Mouse (Mus musculus): ENCODE measurements around the gene Bag5. TPM values are rescaled to one million over a fixed set of nuclear protein-coding genes. Genes with fewer than 3 reads are reported as not detected.

Bag5 gene
- polyA plus RNA-seq, 1 experiment = 52.7 TPM

DNA sequence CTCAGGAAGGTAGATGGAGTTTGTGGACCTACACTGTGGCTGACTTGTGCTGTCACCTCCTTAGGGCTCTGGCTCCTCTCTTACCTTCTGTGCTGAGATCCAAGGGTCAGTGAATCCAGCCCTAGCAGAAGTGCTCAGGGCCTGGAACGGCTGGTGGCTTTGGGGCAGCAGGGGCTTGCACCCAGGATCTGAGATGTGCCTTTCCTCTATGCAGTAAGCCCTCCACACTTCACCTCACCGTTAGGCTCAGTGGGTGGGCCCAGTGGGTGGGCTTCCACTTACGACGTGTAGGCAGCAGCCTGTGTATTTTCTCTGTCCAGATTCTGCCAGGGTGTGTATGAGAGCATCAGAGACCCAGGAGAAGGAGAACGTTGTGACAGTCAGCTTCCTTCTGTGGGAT, 19.9 kb upstream of the Bag5 start:
- Histone ChIP-seq H3K27ac (ENCODE audit: insufficient read depth, low read length) (peak overlapping the region; percentile 66), H3K4me3 (replicated peaks; ENCODE audit: insufficient read depth, low read depth, low read length) (no peak overlapping the region), H3K4me1 (ENCODE audit: control insufficient read depth, insufficient read depth, low read length) (peaks cover 20% of the 10 kb centered on the region), H3K27me3 (ENCODE audit: control insufficient read depth, insufficient read depth, low read length) (no peaks in the 10 kb centered on the region)
- DNase-seq = peak in 1 of 2 experiments; percentile 40
- no peak for TF ChIP-seq POLR2A (IDR thresholded peaks at IDR 0.05; ENCODE audit: borderline replicate concordance, insufficient read depth, low read length)
- no peak for TF ChIP-seq CTCF (IDR thresholded peaks at IDR 0.05; ENCODE audit: borderline replicate concordance, insufficient read depth, low read depth, low read length)
- 13% methylated on average over 5 of the region's 5 CpGs for WGBS

DNA sequence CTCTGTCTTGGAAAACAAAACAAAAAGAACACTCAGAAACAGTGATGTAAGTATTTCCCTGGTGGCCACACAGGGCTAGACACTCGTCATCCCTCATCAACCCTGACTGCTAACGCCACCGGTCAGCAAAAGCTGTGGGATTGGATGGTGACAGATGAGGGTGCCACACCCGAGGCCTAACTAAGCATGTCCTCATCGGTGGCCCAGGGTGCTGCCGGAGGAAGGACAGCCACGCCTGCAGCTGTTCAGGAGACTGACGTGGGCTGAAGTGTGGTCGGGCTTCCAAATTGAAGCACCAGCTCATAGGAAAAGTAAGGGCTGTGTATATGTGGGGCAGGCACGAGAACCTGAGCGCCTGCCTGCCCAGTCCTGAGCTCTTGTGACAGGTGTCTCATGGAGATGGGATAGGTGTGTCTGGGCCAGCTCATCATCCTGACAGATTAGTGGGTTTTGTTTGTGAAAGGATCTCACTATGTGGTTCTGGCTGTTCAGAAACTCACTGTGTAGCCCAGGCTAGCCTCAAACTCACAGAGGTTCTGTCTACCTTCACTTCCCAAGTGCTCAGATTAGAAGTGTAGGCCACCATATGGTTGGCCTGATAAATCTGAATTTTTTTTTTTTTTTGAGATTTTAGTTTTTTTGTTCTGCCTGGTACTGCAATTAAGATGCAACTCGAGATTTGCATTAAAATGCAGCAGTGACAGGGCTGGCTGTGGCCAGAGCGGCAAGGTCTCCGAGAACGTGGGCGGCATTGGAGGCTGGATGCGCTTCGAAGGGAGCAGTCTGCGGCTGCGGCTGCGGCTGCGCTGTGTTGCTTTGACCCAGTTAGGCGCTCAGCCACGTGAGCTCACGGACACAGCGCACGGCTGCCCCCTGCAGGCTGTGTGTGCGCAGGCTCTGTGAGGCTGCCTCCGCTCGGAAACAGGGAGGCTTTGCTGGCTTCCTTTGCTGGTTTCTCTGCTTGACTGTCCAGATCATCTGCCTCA, 19.1 kb upstream of the Bag5 start:
- TF ChIP-seq POLR2A (IDR thresholded peaks at IDR 0.05; ENCODE audit: borderline replicate concordance, insufficient read depth, low read length) (peak; percentile 75; the same call in 1 of the 2 replicates), CTCF (IDR thresholded peaks at IDR 0.05; ENCODE audit: borderline replicate concordance, insufficient read depth, low read depth, low read length) (peak; percentile 94)
- Histone ChIP-seq H3K4me3 (replicated peaks; ENCODE audit: insufficient read depth, low read depth, low read length) (no peak overlapping the region), H3K27me3 (ENCODE audit: control insufficient read depth, insufficient read depth, low read length) (no peaks in the 10 kb centered on the region), H3K4me1 (ENCODE audit: control insufficient read depth, insufficient read depth, low read length) (peaks cover 20% of the 10 kb centered on the region), H3K27ac (ENCODE audit: insufficient read depth, low read length) (peak overlapping the region; percentile 67)
- peak; percentile 93 for DNase-seq
- WGBS = 19% methylated on average over 30 of the region's 30 CpGs

DNA sequence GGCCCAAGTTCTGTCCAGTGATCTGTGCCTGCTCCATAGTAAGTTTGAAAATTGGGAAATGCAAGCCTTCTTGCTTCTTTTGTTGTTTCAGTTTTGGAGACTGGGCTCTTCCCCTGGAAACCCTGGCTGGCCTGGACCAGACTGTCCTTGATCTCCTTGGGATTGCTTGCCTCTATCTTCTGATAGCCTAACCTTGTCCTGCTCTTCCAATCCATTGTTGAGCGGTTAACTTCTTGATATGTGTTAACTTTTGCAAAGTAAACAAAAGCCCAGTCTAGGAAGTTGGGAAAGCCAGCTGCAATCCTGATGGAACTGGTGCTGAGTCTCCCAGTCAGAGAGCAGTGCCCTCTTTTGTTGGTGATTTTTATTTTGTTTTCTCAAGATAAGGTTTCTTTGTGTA, 14.9 kb upstream of the Bag5 start:
- Histone ChIP-seq H3K27ac (ENCODE audit: insufficient read depth, low read length) (no peak overlapping the region), H3K4me1 (ENCODE audit: control insufficient read depth, insufficient read depth, low read length) (peaks cover 38% of the 10 kb centered on the region), H3K27me3 (ENCODE audit: control insufficient read depth, insufficient read depth, low read length) (no peaks in the 10 kb centered on the region), H3K4me3 (replicated peaks; ENCODE audit: insufficient read depth, low read depth, low read length) (no peak overlapping the region)
- no peak for TF ChIP-seq POLR2A (IDR thresholded peaks at IDR 0.05; ENCODE audit: borderline replicate concordance, insufficient read depth, low read length)
- no peak for DNase-seq
- WGBS = 96% methylated on average over 1 of the region's 1 CpGs

DNA sequence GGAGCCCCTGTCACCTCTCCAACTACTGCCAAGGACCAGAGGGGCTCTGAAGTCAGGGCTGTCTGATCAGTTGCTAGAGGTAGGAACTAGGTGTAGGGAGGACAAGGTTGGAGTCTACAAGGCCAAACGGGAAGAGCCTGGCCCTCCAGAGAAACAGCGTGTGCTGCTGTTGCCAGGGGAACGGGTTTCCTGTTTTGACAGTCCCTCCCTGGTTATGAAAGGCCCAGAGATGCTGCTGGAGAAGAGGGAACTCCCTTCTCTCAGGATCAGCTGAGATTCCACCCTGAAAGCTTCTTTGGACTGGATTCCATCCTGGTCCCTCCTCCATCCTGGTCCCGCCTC, 13.0 kb upstream of the Bag5 start:
- H3K27ac ChIP-seq (ENCODE audit: insufficient read depth, low read length) = peak overlapping the region; percentile 81

DNA sequence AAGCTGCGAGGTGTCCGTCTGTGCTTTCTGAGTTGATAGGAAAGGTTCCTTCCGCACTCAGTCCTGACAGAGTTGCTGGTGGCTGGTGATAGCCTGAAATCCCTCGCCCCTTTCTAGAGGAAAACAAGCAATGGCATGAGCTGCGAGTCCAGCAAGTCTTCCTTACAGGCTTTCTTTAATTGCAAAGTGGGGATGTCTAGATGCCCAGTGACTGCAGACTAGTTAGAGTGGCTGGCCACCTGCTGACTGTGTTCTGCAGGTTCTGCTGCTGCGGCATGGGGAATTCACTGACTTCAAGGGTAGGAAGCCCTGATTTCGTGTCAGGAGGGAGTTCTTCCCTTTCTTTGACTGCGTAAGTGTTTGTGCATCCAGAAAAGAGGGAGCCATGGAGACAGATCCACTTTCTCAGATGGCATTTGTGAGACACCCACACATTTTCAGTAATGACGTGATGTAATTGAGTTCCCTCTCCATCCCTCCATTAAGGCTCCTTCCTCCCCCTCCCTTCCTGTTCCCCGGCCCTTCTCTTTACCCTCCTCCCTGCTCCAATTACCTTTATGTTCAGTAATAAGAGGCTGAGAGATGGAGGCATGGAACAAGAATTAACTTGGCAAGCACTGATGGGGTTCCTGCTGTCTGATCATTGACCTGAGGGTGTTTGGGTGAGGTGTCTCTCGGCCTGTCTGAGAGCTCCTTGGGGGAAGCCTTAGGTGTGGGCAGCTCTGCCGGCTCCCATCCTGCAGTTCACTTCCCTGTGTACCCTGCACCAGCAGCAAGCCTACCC, 12.5 kb upstream of the Bag5 start:
- peak; percentile 42 to 56 for DNase-seq
- WGBS = 21% methylated on average over 12 of the region's 12 CpGs
- Histone ChIP-seq H3K27ac (ENCODE audit: insufficient read depth, low read length) (peak overlapping the region; percentile 81), H3K27me3 (ENCODE audit: control insufficient read depth, insufficient read depth, low read length) (no peaks in the 10 kb centered on the region), H3K4me3 (replicated peaks; ENCODE audit: insufficient read depth, low read depth, low read length) (no peak overlapping the region), H3K4me1 (ENCODE audit: control insufficient read depth, insufficient read depth, low read length) (peaks cover 25% of the 10 kb centered on the region)
- no peak for TF ChIP-seq POLR2A (IDR thresholded peaks at IDR 0.05; ENCODE audit: borderline replicate concordance, insufficient read depth, low read length)
- TF ChIP-seq CTCF (IDR thresholded peaks at IDR 0.05; ENCODE audit: borderline replicate concordance, insufficient read depth, low read depth, low read length) = no peak

More for the DNA sequence above, 13.0 kb upstream of the Bag5 start:
- 45% methylated on average over 4 of the region's 4 CpGs for WGBS
- TF ChIP-seq POLR2A (IDR thresholded peaks at IDR 0.05; ENCODE audit: borderline replicate concordance, insufficient read depth, low read length) = no peak
- TF ChIP-seq CTCF (IDR thresholded peaks at IDR 0.05; ENCODE audit: borderline replicate concordance, insufficient read depth, low read depth, low read length) = no peak
- H3K4me1 ChIP-seq (ENCODE audit: control insufficient read depth, insufficient read depth, low read length) = peaks cover 25% of the 10 kb centered on the region
- no peak overlapping the region for H3K4me3 ChIP-seq (replicated peaks; ENCODE audit: insufficient read depth, low read depth, low read length)
- no peaks in the 10 kb centered on the region for H3K27me3 ChIP-seq (ENCODE audit: control insufficient read depth, insufficient read depth, low read length)
- DNase-seq = peak in 1 of 2 experiments; percentile 52

DNA sequence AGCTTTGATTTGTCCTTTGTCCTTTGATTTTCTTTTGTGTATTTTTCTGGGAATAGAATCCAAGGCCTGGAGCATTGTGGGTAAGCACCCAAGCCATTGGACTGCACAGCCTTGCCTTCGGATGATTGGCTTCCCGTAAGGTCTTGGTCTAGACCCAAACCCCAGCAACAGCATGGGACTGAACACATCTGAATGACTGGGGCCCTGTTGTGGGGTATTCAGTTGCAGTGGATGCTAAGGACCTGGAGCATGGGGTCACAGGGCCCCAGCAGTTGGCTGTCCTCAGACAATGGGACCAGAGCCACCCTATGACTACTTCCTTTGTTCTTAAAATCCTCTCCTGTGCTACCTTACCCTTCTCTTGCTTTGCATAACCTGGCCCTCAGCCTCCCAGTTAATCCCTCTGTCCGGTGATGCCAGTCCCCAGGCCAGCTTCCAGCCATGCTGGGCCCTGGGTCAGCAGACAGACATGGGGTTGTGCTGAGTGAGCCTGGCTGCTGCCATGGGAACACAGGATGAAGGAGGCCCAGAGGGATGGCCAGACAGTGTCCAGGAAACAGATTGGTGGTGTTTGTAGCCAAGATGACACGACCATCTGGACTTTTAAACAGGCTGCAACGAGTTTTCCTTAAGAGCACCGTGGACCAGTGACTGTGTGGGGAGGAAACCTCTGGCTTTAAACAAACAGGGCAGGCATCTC, 11.7 kb upstream of the Bag5 start:
- DNase-seq = peak; percentile 74 to 89
- Histone ChIP-seq H3K4me3 (replicated peaks; ENCODE audit: insufficient read depth, low read depth, low read length) (no peak overlapping the region), H3K27ac (ENCODE audit: insufficient read depth, low read length) (peak overlapping the region; percentile 81), H3K4me1 (ENCODE audit: control insufficient read depth, insufficient read depth, low read length) (peaks cover 31% of the 10 kb centered on the region), H3K27me3 (ENCODE audit: control insufficient read depth, insufficient read depth, low read length) (no peaks in the 10 kb centered on the region)
- WGBS = 14% methylated on average over 6 of the region's 6 CpGs
- TF ChIP-seq POLR2A (IDR thresholded peaks at IDR 0.05; ENCODE audit: borderline replicate concordance, insufficient read depth, low read length) (no peak), CTCF (IDR thresholded peaks at IDR 0.05; ENCODE audit: borderline replicate concordance, insufficient read depth, low read depth, low read length) (no peak)

DNA sequence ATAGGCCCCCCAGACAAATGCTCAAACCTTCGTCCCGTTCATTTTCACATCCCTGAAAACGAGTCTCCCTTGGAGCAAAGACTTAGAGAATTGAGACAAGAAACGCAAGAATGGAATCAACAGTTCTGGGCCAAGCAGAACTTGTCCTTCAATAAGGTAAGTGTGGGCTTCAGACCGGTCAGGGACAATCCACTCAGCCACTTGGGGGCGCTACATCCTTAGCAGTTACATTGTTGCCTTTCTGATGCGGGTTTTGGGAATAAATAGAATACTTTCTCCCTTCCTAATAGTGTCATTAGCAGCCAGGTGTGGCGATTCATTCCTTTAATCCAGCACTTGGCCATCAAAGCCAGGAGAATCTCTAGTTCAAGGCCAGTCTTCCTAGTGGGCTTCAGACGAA, 9.6 kb upstream of the Bag5 start:
- Histone ChIP-seq H3K27me3 (ENCODE audit: control insufficient read depth, insufficient read depth, low read length) (no peaks in the 10 kb centered on the region), H3K27ac (ENCODE audit: insufficient read depth, low read length) (no peak overlapping the region), H3K4me3 (replicated peaks; ENCODE audit: insufficient read depth, low read depth, low read length) (no peak overlapping the region), H3K4me1 (ENCODE audit: control insufficient read depth, insufficient read depth, low read length) (peaks cover 45% of the 10 kb centered on the region)
- WGBS = 60% methylated on average over 9 of the region's 9 CpGs
- DNase-seq = peak; percentile 51 to 67
- TF ChIP-seq POLR2A (IDR thresholded peaks at IDR 0.05; ENCODE audit: borderline replicate concordance, insufficient read depth, low read length) (no peak), CTCF (IDR thresholded peaks at IDR 0.05; ENCODE audit: borderline replicate concordance, insufficient read depth, low read depth, low read length) (peak; percentile 72)
